Mouse (Mus musculus) neural tube, embryonic 11.5 days (tissue): ENCODE results near the gene Ccdc60. TPM values are rescaled to one million over a fixed set of nuclear protein-coding genes. Genes with fewer than 3 reads are reported as not detected.

Experiments used
- ATAC-seq: fragments of 200-750 bp; cut with Nextera tagmentation; 2 replicates; pipeline ENCODE4 v1.8.0; 2017; ENCODE audit warnings: moderate number of reproducible peaks, mild to moderate bottlenecking, moderate TSS enrichment, moderate library complexity; ENCODE audit not compliant: insufficient read depth, low FRiP score, low TSS enrichment
- DNase-seq: peaks from one replicate; pipeline ENCODE4 v3.0.0-alpha.2; 2015; ENCODE audit warnings: low spot score
- H3K27ac ChIP-seq: fragments of 300-500 bp; sonication (generic); 2 replicates; pipeline ENCODE4 v1.5.1; 2014; ENCODE audit warnings: low read depth, mild to moderate bottlenecking, low read length
- H3K27me3 ChIP-seq: fragments of 300-500 bp; sonication (generic); 2 replicates; pipeline ENCODE4 v1.6.1; 2014; ENCODE audit warnings: mild to moderate bottlenecking, low read length, mixed read lengths; ENCODE audit not compliant: control insufficient read depth, insufficient read depth
- H3K36me3 ChIP-seq: fragments of 300-500 bp; sonication (generic); 2 replicates; pipeline ENCODE4 v1.6.1; 2014; ENCODE audit warnings: mild to moderate bottlenecking, low read length, moderate library complexity, mixed read lengths; ENCODE audit not compliant: control insufficient read depth, insufficient read depth
- H3K4me1 ChIP-seq: fragments of 300-500 bp; sonication (generic); 2 replicates; pipeline ENCODE4 v1.6.1; 2014; ENCODE audit warnings: low read length, mixed read lengths; ENCODE audit not compliant: control insufficient read depth, insufficient read depth
- H3K4me2 ChIP-seq: fragments of 300-500 bp; sonication (generic); 2 replicates; pipeline ENCODE4 v1.6.1; 2014; ENCODE audit warnings: low read depth, mild to moderate bottlenecking, moderate library complexity
- H3K4me3 ChIP-seq: fragments of 300-500 bp; sonication (generic); 2 replicates; pipeline ENCODE4 v1.5.1; 2014; ENCODE audit warnings: low read depth, low read length
- H3K9ac ChIP-seq: fragments of 300-500 bp; sonication (generic); 2 replicates; pipeline ENCODE4 v1.6.1; 2014; ENCODE audit warnings: mild to moderate bottlenecking, low read length
- H3K9me3 ChIP-seq: fragments of 300-500 bp; sonication (generic); 2 replicates; pipeline ENCODE4 v1.6.1; 2016; ENCODE audit warnings: low read length; ENCODE audit not compliant: control insufficient read depth
- WGBS: fragments of 180-500 bp; shearing (Covaris S2); extraction: QIAGEN DNeasy Blood & Tissue Kit; methylation state at CpG from one replicate; pipeline ENCODE4 v1.1.7; 2014; 5-methylcytosine and 5-hydroxymethylcytosine counted together
- polyA plus RNA-seq: library from polyadenylated mRNA; unstranded; fragments of >200 nt; fragmentation: Nextera tagmentation; extraction: Ambion mirVana; gene quantifications from 2 replicates; pipeline ENCODE4 v1.2.1, GENCODE M21; 2014

Gene Ccdc60
- polyA plus RNA-seq = 1.0 and 2.1 TPM in 2 replicates

- no peak for ATAC-seq
- WGBS = 6% methylated on average over 28 of the region's 28 CpGs
- no peak within 1 kb of the TSS for H3K9ac ChIP-seq
- no peak within 1 kb of the TSS for H3K4me3 ChIP-seq
- DNase-seq = peak; percentile 78
- peak within 1 kb of the TSS; percentile 31 for H3K4me2 ChIP-seq
- no peaks in the 10 kb centered on the region for H3K27me3 ChIP-seq
- peaks cover 9% of the 10 kb centered on the region; the same call in 1 of the 2 replicates for H3K4me1 ChIP-seq
- no peaks in the 10 kb centered on the region for H3K9me3 ChIP-seq
- no peak within 1 kb of the TSS for H3K27ac ChIP-seq
- H3K36me3 ChIP-seq = no peaks in the 10 kb centered on the region
These were observed at the start of gene Ccdc60 for GRCm38 (mm10) chr5:116288849-116289570. Gene Ccdc60, minus strand, starts transcription at chr5:116288985.

DNA sequence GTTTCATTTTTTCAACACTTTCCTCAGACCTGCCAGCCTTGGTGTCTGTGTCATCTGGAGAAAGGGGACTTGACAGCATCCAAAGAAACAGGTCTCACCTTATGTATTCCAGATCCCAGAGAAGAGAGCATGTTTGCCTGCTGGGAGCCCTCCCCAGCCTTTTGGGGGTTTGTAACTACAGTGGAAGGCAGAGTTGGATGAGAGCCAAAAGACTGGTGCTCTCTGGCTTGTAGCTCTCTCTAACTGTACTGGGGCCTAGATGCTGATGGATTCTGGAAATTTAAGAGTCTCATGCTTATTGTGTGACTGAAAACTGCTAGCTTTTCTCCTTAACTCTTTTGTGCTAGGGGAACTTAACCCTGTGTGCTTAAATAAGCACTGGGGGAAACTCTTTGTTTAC, 47.4 kb upstream of the Ccdc60 start:
- ATAC-seq = no peak
- Histone ChIP-seq H3K36me3 (no peaks in the 10 kb centered on the region), H3K4me3 (no peak overlapping the region), H3K27me3 (no peaks in the 10 kb centered on the region), H3K4me1 (no peaks in the 10 kb centered on the region), H3K27ac (no peak overlapping the region), H3K9ac (no peak overlapping the region), H3K9me3 (no peaks in the 10 kb centered on the region), H3K4me2 (no peak overlapping the region)
- no peak for DNase-seq

- no peak overlapping the region for H3K9ac ChIP-seq
- H3K4me3 ChIP-seq = no peak overlapping the region
- WGBS = 84% methylated on average over 4 of the region's 4 CpGs
- H3K36me3 ChIP-seq = no peaks in the 10 kb centered on the region
- no peak overlapping the region for H3K4me2 ChIP-seq
- H3K9me3 ChIP-seq = no peaks in the 10 kb centered on the region
- no peak for ATAC-seq
- no peaks in the 10 kb centered on the region for H3K27me3 ChIP-seq
- peaks cover 2% of the 10 kb centered on the region; the same call in 1 of the 2 replicates for H3K4me1 ChIP-seq
- no peak for DNase-seq
- H3K27ac ChIP-seq = no peak overlapping the region
These were observed 40.1 kb upstream of the Ccdc60 start for GRCm38 (mm10) chr5:116328911-116329310.

- H3K9ac ChIP-seq = no peak overlapping the region
- H3K27me3 ChIP-seq = no peaks in the 10 kb centered on the region
- H3K4me2 ChIP-seq = no peak overlapping the region
- DNase-seq = no peak
- no peak for ATAC-seq
- H3K27ac ChIP-seq = no peak overlapping the region
- H3K36me3 ChIP-seq = no peaks in the 10 kb centered on the region
- 41% methylated on average over 5 of the region's 5 CpGs for WGBS
- no peaks in the 10 kb centered on the region for H3K9me3 ChIP-seq
- peaks cover 11% of the 10 kb centered on the region for H3K4me1 ChIP-seq
- H3K4me3 ChIP-seq = no peak overlapping the region
These were observed 34.6 kb upstream of the Ccdc60 start for GRCm38 (mm10) chr5:116323401-116323800.

GRCm38 (mm10) chr5:116322365-116323027, 33.7 kb upstream of the Ccdc60 start:
- WGBS = 30% methylated on average over 15 of the region's 15 CpGs
- peaks cover 11% of the 10 kb centered on the region for H3K4me1 ChIP-seq
- H3K4me3 ChIP-seq = no peak overlapping the region
- DNase-seq (peak; percentile 65), ATAC-seq (peak; percentile 63)
- H3K27me3 ChIP-seq = no peaks in the 10 kb centered on the region
- H3K4me2 ChIP-seq = peak overlapping the region; percentile 5; the same call in 1 of the 2 replicates
- H3K36me3 ChIP-seq = no peaks in the 10 kb centered on the region
- 0 out of 2 replicates have a peak overlapping the region, but pooled peaks have one; percentile 34 for H3K27ac ChIP-seq
- H3K9ac ChIP-seq = no peak overlapping the region
- H3K9me3 ChIP-seq = no peaks in the 10 kb centered on the region

- H3K9me3 ChIP-seq = no peaks in the 10 kb centered on the region
- H3K4me3 ChIP-seq = no peak overlapping the region
- DNase-seq = no peak
- H3K36me3 ChIP-seq = no peaks in the 10 kb centered on the region
- no peak overlapping the region for H3K27ac ChIP-seq
- no peaks in the 10 kb centered on the region for H3K27me3 ChIP-seq
- 86% methylated on average over 8 of the region's 8 CpGs for WGBS
- H3K4me1 ChIP-seq = no peaks in the 10 kb centered on the region
- H3K4me2 ChIP-seq = no peak overlapping the region
- no peak for ATAC-seq
- H3K9ac ChIP-seq = no peak overlapping the region
These were observed 24.9 kb upstream of the Ccdc60 start for GRCm38 (mm10) chr5:116313711-116314110.

DNA sequence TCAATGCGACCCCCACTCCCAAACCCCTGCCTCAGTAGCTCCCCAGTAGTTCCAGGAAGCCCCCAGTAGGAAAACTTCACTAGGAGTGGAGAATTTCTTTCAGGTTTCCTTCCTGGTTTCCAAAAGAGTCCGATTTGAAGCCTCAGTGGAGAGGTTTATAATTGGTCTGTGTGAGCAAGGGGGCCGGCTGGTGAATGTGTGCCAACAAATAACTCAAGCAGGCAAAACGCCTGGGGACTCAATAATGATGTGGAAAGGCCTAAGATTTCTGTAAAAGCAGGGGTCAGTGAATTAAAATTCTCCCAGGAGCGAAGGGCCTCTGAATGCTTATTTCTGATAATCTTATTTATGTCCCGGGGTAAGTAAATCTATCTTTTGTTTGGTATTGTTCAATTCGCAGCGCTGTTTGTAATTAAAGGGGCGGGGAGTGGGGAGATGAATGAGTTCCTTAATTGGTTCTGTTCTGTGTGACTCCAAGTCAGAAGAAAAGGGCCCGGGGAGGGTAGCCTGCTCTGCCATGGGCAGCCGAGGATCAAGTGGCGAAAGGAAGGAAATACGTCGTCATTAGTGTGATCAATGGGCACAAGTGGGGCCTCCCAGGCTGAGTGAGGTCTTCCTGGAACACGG, 23.4 kb upstream of the Ccdc60 start:
- 38% methylated on average over 15 of the region's 15 CpGs for WGBS
- DNase-seq (peak; percentile 48), ATAC-seq (no peak)
- no peaks in the 10 kb centered on the region for H3K27me3 ChIP-seq
- H3K36me3 ChIP-seq = no peaks in the 10 kb centered on the region
- H3K4me1 ChIP-seq = no peaks in the 10 kb centered on the region
- no peak overlapping the region for H3K4me2 ChIP-seq
- no peak overlapping the region for H3K27ac ChIP-seq
- no peak overlapping the region for H3K9ac ChIP-seq
- H3K9me3 ChIP-seq = no peaks in the 10 kb centered on the region
- H3K4me3 ChIP-seq = no peak overlapping the region

GRCm38 (mm10) chr5:116311636-116312035, 22.9 kb upstream of the Ccdc60 start:
- Histone ChIP-seq H3K9ac (no peak overlapping the region), H3K9me3 (no peaks in the 10 kb centered on the region), H3K27me3 (no peaks in the 10 kb centered on the region), H3K4me1 (no peaks in the 10 kb centered on the region), H3K36me3 (no peaks in the 10 kb centered on the region), H3K27ac (no peak overlapping the region), H3K4me2 (no peak overlapping the region), H3K4me3 (no peak overlapping the region)
- DNase-seq (no peak), ATAC-seq (no peak)
- WGBS = 90% methylated on average over 6 of the region's 6 CpGs
